Mouse (Mus musculus): ENCODE measurements around the gene Olfr1253. TPM values are rescaled to one million over a fixed set of nuclear protein-coding genes. Genes with fewer than 3 reads are reported as not detected.

Olfr1253 gene
- polyA plus RNA-seq (2016; fragmentation: Nextera tagmentation; extraction: Ambion mirVana), result not detected in 2 replicates

DNA sequence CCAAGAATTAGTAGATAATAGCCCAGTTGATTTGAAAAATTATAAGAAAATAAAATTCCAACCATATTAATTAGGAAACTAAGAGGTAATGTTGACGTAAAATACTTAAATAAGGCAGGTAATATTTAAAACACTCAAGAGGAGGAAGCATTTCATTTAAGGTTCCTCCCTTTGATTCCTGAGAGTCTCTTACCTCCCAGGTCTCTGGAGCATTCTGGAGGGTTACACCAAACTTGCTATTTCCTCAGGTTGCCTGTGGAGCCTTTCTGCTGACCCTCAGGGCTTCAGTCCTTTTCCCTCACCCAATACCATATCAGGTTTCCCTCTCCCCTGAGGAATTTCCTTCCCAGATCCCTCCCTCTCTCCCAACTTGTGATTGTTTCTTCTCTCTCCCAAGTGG lies at the start of gene Olfr1253:
Olfr1253 (minus strand) TSS at position 101 of the 400 bp plus-strand sequence.
- Histone ChIP-seq H3K4me1 (no peaks in the 10 kb centered on the region), H3K36me3 (no peaks in the 10 kb centered on the region), H3K4me3 (no peak within 1 kb of the TSS), H3K27ac (no peak within 1 kb of the TSS), H3K9me3 (no peaks in the 10 kb centered on the region), H3K27me3 (ENCODE audit: insufficient read depth, poor library complexity, severe bottlenecking) (no peaks in the 10 kb centered on the region)
- DNase-seq (ENCODE audit: low spot score), result no peak
- 84% methylated on average over 1 of the region's 1 CpGs for WGBS

DNA sequence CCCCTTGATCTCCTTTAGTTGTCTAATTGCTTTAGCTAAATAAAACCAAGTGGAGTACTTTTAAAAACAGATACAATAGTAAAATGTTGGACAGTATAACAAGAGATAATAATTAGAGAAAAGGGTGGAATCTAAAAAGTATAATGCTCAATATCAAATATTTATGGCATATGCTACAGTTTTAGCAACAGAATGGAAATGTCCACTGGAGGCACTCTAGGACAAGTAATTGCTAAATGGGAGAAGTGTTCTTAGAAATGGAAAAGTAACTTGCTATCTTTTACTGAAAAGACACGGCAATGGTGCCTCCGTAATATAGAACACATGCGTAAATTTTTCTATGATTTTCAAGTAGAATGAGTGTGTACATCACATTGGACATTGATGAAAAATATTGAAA lies 42.7 kb upstream of the Olfr1253 start:
- no peaks in the 10 kb centered on the region for H3K36me3 ChIP-seq
- H3K9me3 ChIP-seq, result no peaks in the 10 kb centered on the region
- DNase-seq (ENCODE audit: low spot score), result no peak
- no peaks in the 10 kb centered on the region for H3K27me3 ChIP-seq (ENCODE audit: insufficient read depth, poor library complexity, severe bottlenecking)
- H3K27ac ChIP-seq, result no peak overlapping the region
- no peaks in the 10 kb centered on the region for H3K4me1 ChIP-seq
- no peak overlapping the region for H3K4me3 ChIP-seq
- WGBS, result 84% methylated on average over 3 of the region's 3 CpGs

DNA sequence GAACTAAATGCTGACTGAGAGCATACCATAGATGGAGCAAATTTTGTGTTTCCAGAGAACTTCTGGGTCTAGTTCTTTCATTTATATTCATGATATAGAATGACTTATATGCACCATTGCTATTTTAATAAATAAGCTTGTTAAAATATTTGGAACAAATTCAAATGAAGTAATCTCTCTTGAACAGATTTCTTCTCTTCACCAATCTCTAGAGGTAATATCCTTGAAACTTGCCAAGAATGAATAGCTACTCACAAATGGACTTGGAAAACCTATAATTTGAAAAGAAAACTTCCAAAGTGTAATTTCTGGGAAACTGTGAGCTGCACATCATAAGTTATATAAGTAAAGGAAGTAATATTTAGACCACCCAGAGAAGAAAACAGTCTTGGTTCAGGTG lies 36.6 kb upstream of the Olfr1253 start, which contains the start of gene Olfr1254:
Olfr1254 (minus strand) TSS at position 101 of the 400 bp plus-strand sequence.
- no peaks in the 10 kb centered on the region for H3K4me1 ChIP-seq
- no peak within 1 kb of the TSS for H3K4me3 ChIP-seq
- no peak within 1 kb of the TSS for H3K27ac ChIP-seq
- no peaks in the 10 kb centered on the region for H3K36me3 ChIP-seq
- no peaks in the 10 kb centered on the region for H3K27me3 ChIP-seq (ENCODE audit: insufficient read depth, poor library complexity, severe bottlenecking)
- no peaks in the 10 kb centered on the region for H3K9me3 ChIP-seq
- no peak for DNase-seq (ENCODE audit: low spot score)

DNA sequence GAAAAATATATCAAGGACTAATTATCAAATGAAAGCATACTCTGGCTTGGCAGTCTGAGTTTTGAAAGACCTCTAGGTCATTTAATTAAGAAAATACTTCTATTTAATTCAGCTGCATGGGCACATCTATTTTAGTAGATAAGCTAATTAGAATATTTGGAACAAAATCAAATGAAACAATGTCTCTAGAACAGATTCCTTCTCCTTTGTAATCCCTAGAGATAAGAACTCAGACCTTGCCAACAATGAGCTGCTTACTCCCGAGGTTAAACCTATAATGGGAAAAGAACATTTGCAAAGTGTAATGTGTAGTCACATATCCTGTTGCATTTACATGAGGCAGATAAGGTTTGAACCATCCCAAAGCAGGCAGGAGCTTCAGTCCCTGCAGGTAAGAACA lies 32.0 kb downstream of the Olfr1253 start, which contains the start of gene Olfr1252:
Olfr1252 (minus strand) TSS at position 101 of the 400 bp plus-strand sequence.
- Histone ChIP-seq H3K9me3 (no peaks in the 10 kb centered on the region), H3K4me3 (no peak within 1 kb of the TSS), H3K36me3 (no peaks in the 10 kb centered on the region), H3K27me3 (ENCODE audit: insufficient read depth, poor library complexity, severe bottlenecking) (no peaks in the 10 kb centered on the region), H3K4me1 (no peaks in the 10 kb centered on the region), H3K27ac (no peak within 1 kb of the TSS)
- WGBS, result 44% methylated on average over 1 of the region's 1 CpGs
- no peak for DNase-seq (ENCODE audit: low spot score)

Other genes starting within 250 kb of the Olfr1253 start
- gene Olfr1243, start 225.6 kb downstream of the Olfr1253 start, polyA plus RNA-seq (2016; fragmentation: Nextera tagmentation; extraction: Ambion mirVana), result not detected in 2 replicates
- not detected in 2 replicates for gene Olfr1245, start 178.6 kb downstream of the Olfr1253 start, polyA plus RNA-seq (2016; fragmentation: Nextera tagmentation; extraction: Ambion mirVana)
- gene Olfr1246, start 163.9 kb downstream of the Olfr1253 start, polyA plus RNA-seq (2016; fragmentation: Nextera tagmentation; extraction: Ambion mirVana), result not detected in 2 replicates
- gene Olfr1247, start 143.0 kb downstream of the Olfr1253 start, polyA plus RNA-seq (2016; fragmentation: Nextera tagmentation; extraction: Ambion mirVana), result not detected in 2 replicates
- not detected in 2 replicates for gene Olfr1248, start 138.8 kb downstream of the Olfr1253 start, polyA plus RNA-seq (2016; fragmentation: Nextera tagmentation; extraction: Ambion mirVana)
- not detected in 2 replicates for gene Olfr1249, start 122.1 kb downstream of the Olfr1253 start, polyA plus RNA-seq (2016; fragmentation: Nextera tagmentation; extraction: Ambion mirVana)
- not detected in 2 replicates for gene Olfr1250, start 95.6 kb downstream of the Olfr1253 start, polyA plus RNA-seq (2016; fragmentation: Nextera tagmentation; extraction: Ambion mirVana)
- gene Olfr1251, start 85.2 kb downstream of the Olfr1253 start, polyA plus RNA-seq (2016; fragmentation: Nextera tagmentation; extraction: Ambion mirVana), result not detected in 2 replicates
- not detected in 2 replicates for gene Olfr1252, start 32.1 kb downstream of the Olfr1253 start, polyA plus RNA-seq (2016; fragmentation: Nextera tagmentation; extraction: Ambion mirVana)
- not detected in 2 replicates for gene Olfr1254, start 36.5 kb upstream of the Olfr1253 start, polyA plus RNA-seq (2016; fragmentation: Nextera tagmentation; extraction: Ambion mirVana)
- not detected in 2 replicates for gene Olfr1255, start 55.0 kb upstream of the Olfr1253 start, polyA plus RNA-seq (2016; fragmentation: Nextera tagmentation; extraction: Ambion mirVana)
- gene Olfr1256, start 84.5 kb upstream of the Olfr1253 start, polyA plus RNA-seq (2016; fragmentation: Nextera tagmentation; extraction: Ambion mirVana), result not detected in 2 replicates
- not detected in 2 replicates for gene Olfr48, start 91.1 kb upstream of the Olfr1253 start, polyA plus RNA-seq (2016; fragmentation: Nextera tagmentation; extraction: Ambion mirVana)
- gene Olfr1257, start 121.3 kb upstream of the Olfr1253 start, polyA plus RNA-seq (2016; fragmentation: Nextera tagmentation; extraction: Ambion mirVana), result not detected in 2 replicates
- gene Olfr1258, start 170.2 kb upstream of the Olfr1253 start, polyA plus RNA-seq (2016; fragmentation: Nextera tagmentation; extraction: Ambion mirVana), result not detected in 2 replicates
- gene Olfr1259, start 191.6 kb upstream of the Olfr1253 start, polyA plus RNA-seq (2016; fragmentation: Nextera tagmentation; extraction: Ambion mirVana), result not detected in 2 replicates
- not detected in 2 replicates for gene Olfr1260, start 217.2 kb upstream of the Olfr1253 start, polyA plus RNA-seq (2016; fragmentation: Nextera tagmentation; extraction: Ambion mirVana)
- gene Olfr1261, start 234.1 kb upstream of the Olfr1253 start, polyA plus RNA-seq (2016; fragmentation: Nextera tagmentation; extraction: Ambion mirVana), result not detected in 2 replicates
- not detected in 2 replicates for gene Olfr1262, start 243.1 kb upstream of the Olfr1253 start, polyA plus RNA-seq (2016; fragmentation: Nextera tagmentation; extraction: Ambion mirVana)

Data from heart, embryonic 10.5 days (tissue).